Mouse (Mus musculus): ENCODE results near the gene Gm2115.

Gene Gm2115

DNA sequence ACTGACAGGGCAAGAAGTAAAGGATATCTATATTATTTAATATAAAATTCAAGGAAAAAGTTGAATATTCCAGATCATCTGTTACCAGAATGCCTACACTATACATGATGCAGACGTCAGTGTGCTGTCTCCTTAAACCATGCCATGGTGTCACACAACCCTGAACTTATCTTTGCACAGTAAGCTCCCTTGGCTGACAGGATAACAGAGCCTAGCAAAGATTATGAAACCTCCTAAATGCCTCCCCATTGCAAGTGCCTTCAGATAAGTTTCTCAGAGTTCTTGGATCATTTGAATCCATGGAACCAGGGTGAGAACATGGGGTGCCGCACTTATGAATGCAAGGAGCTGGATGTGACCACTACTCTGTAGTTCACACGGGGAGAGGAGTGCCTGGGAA, 103.1 kb downstream of the Gm2115 start:
- no peaks in the 10 kb centered on the region for H3K27me3 ChIP-seq (ENCODE audit: insufficient read depth, low read length)
- H3K4me1 ChIP-seq (replicated peaks; ENCODE audit: low read depth, low read length), result no peaks in the 10 kb centered on the region
- TF ChIP-seq CTCF (conservative IDR thresholded peaks at IDR 0.05; ENCODE audit: low read length) (no peak), POU5F1 (IDR thresholded peaks at IDR 0.05; ENCODE audit: borderline replicate concordance, low read length) (no peak), NANOG (IDR thresholded peaks at IDR 0.05; ENCODE audit: borderline replicate concordance, low read length) (no peak)
- H3K4me3 ChIP-seq (replicated peaks; ENCODE audit: low read length), result no peak overlapping the region
- H3K36me3 ChIP-seq (ENCODE audit: insufficient read depth, low read length), result peaks cover 32% of the 10 kb centered on the region
- H3K9me3 ChIP-seq (ENCODE audit: low read length), result no peaks in the 10 kb centered on the region
